Mouse (Mus musculus) erythroblast, embryonic 14.5 days (primary cell): ENCODE results near the gene Prss40.

Experiments
- GATA1 ChIP-seq: IDR thresholded peaks from 2 replicates; pipeline ENCODE4 v1.6.1; 2012; ENCODE audit warnings: low read length, inconsistent platforms, mixed read lengths
- TAL1 ChIP-seq: IDR thresholded peaks from 3 replicates; pipeline ENCODE4 v1.6.1; 2012; ENCODE audit warnings: low read length, inconsistent platforms, mixed read lengths

GRCm38 (mm10) chr1:34571431-34571830, 10.7 kb upstream of the Prss40 start:
- TF ChIP-seq TAL1 (no peak), GATA1 (no peak)
